Mouse (Mus musculus) forebrain, embryonic 15.5 days (tissue): ENCODE data around the gene Ano6. TPM values are rescaled to one million over a fixed set of nuclear protein-coding genes. Genes with fewer than 3 reads are reported as not detected.

Experiments
- ATAC-seq: fragments of 200-750 bp; cut with Nextera tagmentation; replicated peaks from 2 replicates; pipeline ENCODE4 v1.8.0; 2017; ENCODE audit warnings: mild to moderate bottlenecking, moderate TSS enrichment, moderate library complexity
- H3K27ac ChIP-seq: fragments of 300-500 bp; sonication (generic); replicated peaks from 2 replicates; pipeline ENCODE4 v1.5.1; 2015; ENCODE audit warnings: mild to moderate bottlenecking, inconsistent platforms
- H3K27me3 ChIP-seq: fragments of 300-500 bp; sonication (generic); 2 replicates; pipeline ENCODE4 v1.6.1; 2015; ENCODE audit warnings: inconsistent platforms
- H3K36me3 ChIP-seq: fragments of 300-500 bp; sonication (generic); 2 replicates; pipeline ENCODE4 v1.6.1; 2015; ENCODE audit warnings: mild to moderate bottlenecking, inconsistent platforms
- H3K4me1 ChIP-seq: fragments of 300-500 bp; sonication (generic); 2 replicates; pipeline ENCODE4 v1.6.1; 2015; ENCODE audit warnings: inconsistent platforms
- H3K4me2 ChIP-seq: fragments of 300-500 bp; sonication (generic); replicated peaks from 2 replicates; pipeline ENCODE4 v1.6.1; 2015; ENCODE audit warnings: mild to moderate bottlenecking, inconsistent platforms
- H3K4me3 ChIP-seq: fragments of 300-500 bp; sonication (generic); 2 replicates; pipeline ENCODE4 v1.5.1; 2015; ENCODE audit warnings: mild to moderate bottlenecking, inconsistent platforms
- H3K9ac ChIP-seq: fragments of 300-500 bp; sonication (generic); replicated peaks from 2 replicates; pipeline ENCODE4 v1.6.1; 2015; ENCODE audit warnings: mild to moderate bottlenecking, inconsistent platforms
- H3K9me3 ChIP-seq: fragments of 300-500 bp; sonication (generic); 2 replicates; pipeline ENCODE4 v1.6.1; 2016; ENCODE audit warnings: inconsistent platforms
- WGBS: fragments of 180-500 bp; shearing (Covaris S2); methylation state at CpG from one replicate; pipeline ENCODE4 v1.1.7; 2015; ENCODE audit warnings: mixed read lengths; 5-methylcytosine and 5-hydroxymethylcytosine counted together
- polyA plus RNA-seq: library from polyadenylated mRNA; unstranded; fragments of >200 nt; fragmentation: Nextera tagmentation; extraction: Ambion mirVana; gene quantifications from 2 replicates; pipeline ENCODE4 v1.2.1, GENCODE M21; 2015

Ano6 gene
- polyA plus RNA-seq, 1 experiment from 2014 or later = 22.1 TPM

DNA sequence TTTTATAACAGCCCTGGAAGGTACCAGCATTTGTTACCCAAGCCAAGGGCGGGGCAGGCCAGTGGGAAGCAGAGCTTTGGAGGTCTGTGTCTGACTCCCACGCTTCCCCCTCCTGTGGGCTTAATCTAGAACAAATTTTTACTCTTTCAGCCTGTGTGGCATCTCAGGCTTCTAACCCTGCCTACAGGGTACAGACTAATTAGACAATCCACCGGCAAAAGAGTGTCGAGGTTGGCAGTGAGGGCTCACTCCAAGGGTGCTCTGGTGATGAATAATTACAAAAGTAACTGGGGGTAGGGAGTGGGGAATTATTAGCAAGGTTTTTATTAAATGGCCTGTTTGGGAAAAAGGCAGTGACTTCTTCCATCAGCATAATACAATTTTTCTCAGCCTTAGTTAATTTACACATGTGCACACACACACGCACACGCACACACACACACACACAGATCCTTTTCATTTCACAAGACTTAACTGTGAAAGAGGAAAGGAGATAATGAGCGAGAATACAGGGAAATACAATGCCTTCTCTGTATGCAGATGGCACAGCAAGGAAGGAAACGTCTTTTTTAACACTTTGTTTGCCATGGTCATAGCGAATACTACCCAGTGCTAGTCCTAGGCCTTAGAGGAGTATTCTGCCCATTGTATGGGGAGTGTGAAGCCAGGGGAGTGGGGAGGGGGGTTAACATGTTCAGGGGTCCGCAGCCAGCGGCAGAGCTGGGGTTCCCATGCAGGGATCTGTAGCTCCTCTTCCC lies 155.5 kb downstream of the Ano6 start:
- H3K27ac ChIP-seq = peak overlapping the region; percentile 44
- no peak overlapping the region for H3K9ac ChIP-seq
- H3K4me2 ChIP-seq = no peak overlapping the region
- peaks cover 20% of the 10 kb centered on the region for H3K36me3 ChIP-seq
- ATAC-seq = peak; percentile 78; the same call in 1 of the 2 replicates
- WGBS = 28% methylated on average over 11 of the region's 11 CpGs
- H3K4me1 ChIP-seq = peaks cover 13% of the 10 kb centered on the region
- H3K27me3 ChIP-seq = no peaks in the 10 kb centered on the region
- H3K4me3 ChIP-seq = no peak overlapping the region
- no peaks in the 10 kb centered on the region for H3K9me3 ChIP-seq

DNA sequence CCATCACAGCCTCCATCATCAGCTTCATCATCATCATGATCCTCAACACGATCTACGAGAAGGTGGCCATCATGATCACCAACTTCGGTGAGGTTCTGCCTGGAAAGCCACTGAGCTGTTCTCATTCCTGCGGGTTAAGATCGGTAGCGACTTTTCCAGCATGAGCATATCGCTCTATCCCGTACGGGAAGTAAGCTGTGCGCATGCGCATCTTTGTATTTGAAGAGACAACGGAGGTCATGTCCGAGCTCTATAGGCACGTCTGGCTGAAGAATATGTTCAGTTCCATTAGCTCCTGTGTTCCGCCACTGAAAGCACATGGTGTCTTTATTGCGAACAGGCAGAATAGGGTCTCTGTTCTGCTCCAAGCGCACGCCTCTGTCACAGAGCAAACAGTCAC lies 157.8 kb downstream of the Ano6 start:
- ATAC-seq = no peak
- WGBS = 90% methylated on average over 18 of the region's 18 CpGs

DNA sequence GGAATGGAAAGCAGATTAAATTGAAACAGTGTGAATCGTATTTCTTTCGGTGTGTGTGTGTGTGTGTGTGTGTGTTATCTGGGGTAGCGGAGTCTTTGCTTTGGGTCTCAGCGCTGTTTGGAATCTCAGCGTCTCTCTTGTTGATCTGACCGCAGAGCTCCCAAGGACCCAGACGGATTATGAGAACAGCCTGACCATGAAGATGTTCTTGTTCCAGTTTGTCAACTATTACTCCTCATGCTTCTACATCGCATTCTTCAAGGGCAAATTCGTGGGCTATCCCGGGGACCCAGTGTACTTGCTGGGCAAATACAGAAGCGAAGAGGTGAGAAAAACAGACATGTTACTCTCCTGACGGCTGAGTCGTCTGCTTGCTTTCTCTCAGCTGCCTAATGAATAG lies 158.7 kb downstream of the Ano6 start:
- Histone ChIP-seq H3K4me3 (no peak overlapping the region), H3K9ac (no peak overlapping the region), H3K27ac (no peak overlapping the region), H3K27me3 (no peaks in the 10 kb centered on the region), H3K36me3 (peaks cover 21% of the 10 kb centered on the region), H3K9me3 (no peaks in the 10 kb centered on the region), H3K4me2 (no peak overlapping the region), H3K4me1 (peaks cover 15% of the 10 kb centered on the region)
- 89% methylated on average over 13 of the region's 13 CpGs for WGBS
- no peak for ATAC-seq

More for the DNA sequence above, 157.8 kb downstream of the Ano6 start:
- Histone ChIP-seq H3K36me3 (peaks cover 21% of the 10 kb centered on the region), H3K9me3 (no peaks in the 10 kb centered on the region), H3K9ac (no peak overlapping the region), H3K4me1 (peaks cover 15% of the 10 kb centered on the region), H3K4me2 (no peak overlapping the region), H3K4me3 (no peak overlapping the region), H3K27ac (no peak overlapping the region), H3K27me3 (no peaks in the 10 kb centered on the region)

DNA sequence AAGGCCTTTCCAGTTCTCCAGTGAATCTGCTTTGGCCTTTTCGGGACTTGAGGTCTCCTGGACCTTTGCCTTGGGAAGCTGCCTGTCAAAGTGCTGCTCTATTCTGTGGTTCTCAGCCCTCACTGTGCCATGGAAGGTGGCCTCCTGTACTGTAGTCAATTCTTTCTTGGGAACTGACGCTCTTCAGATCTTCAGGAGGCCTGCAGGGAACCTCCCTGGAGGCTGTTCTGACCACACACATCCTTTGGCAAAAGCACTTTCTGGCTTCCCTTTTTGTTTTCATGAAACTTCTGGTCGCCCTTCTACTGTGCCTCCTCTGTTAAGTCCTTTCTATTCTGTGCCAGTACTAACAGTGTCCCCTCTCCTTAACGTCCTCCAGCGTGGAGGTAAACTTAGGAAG lies 160.9 kb downstream of the Ano6 start:
- Histone ChIP-seq H3K27me3 (no peaks in the 10 kb centered on the region), H3K27ac (no peak overlapping the region), H3K9ac (no peak overlapping the region), H3K9me3 (no peaks in the 10 kb centered on the region), H3K4me1 (peaks cover 5% of the 10 kb centered on the region), H3K36me3 (peaks cover 21% of the 10 kb centered on the region), H3K4me2 (no peak overlapping the region), H3K4me3 (no peak overlapping the region)
- ATAC-seq = no peak
- WGBS = 57% methylated on average over 5 of the region's 5 CpGs

DNA sequence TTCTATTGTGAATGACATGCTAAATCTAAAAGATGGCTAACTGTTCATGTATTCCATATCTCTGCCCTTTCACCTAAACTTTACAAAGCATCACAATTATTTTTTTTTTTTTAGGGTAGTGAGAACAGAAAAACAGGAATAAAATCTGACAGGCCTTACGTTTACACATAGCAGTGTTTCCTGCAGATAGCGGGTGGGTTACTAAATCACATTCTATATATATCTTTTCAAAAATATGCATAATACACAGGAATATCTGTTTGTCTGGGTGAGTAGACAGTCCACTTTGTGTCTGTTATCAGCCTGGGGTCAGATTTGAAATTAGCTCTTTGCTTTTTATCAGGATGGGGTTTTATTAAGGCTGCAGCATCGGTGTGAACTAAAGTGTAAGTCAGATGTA lies 166.0 kb downstream of the Ano6 start:
- 0 out of 2 replicates have a peak, but pooled peaks cover 4% of the 10 kb centered on the region for H3K36me3 ChIP-seq
- H3K4me2 ChIP-seq = no peak overlapping the region
- H3K9me3 ChIP-seq = no peaks in the 10 kb centered on the region
- 94% methylated on average over 3 of the region's 3 CpGs for WGBS
- H3K4me3 ChIP-seq = no peak overlapping the region
- ATAC-seq = no peak
- H3K4me1 ChIP-seq = 0 out of 2 replicates have a peak, but pooled peaks cover 2% of the 10 kb centered on the region
- H3K9ac ChIP-seq = no peak overlapping the region
- H3K27ac ChIP-seq = no peak overlapping the region
- no peaks in the 10 kb centered on the region for H3K27me3 ChIP-seq

DNA sequence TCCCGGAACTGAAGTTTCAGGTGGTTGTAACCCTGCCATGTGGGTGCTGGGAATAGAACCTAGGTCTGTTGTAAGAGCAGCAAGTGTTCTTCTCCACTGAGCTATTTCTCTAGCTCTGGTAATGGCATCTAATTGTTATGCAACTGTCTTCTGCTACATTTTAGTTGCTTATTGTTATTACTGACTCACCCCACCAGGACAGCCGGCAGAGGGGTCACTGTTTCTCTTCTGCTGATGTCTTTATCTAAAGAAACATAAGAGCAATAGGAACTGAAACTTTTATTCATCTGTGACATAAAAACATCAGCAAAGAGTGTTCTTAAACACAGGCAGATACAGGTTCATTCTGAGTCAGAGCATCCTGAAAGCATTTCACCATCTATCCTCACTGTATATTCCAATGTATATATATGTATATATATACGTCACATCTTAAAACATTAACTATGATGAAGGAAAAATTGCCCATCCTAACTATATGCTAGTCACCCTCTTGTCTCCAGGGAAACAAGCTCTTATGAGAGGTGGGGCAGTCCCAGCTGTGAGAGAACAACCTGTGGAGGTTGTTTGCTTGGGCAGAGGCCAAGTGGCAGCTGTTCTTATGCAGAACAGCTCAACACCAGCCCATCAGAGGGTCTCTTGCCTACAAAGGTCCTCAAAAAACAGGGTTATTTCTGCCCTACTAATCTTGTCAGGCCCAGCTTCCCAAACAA lies 171.9 kb downstream of the Ano6 start:
- ATAC-seq = no peak
- Histone ChIP-seq H3K9me3 (no peaks in the 10 kb centered on the region), H3K27ac (no peak overlapping the region)

DNA sequence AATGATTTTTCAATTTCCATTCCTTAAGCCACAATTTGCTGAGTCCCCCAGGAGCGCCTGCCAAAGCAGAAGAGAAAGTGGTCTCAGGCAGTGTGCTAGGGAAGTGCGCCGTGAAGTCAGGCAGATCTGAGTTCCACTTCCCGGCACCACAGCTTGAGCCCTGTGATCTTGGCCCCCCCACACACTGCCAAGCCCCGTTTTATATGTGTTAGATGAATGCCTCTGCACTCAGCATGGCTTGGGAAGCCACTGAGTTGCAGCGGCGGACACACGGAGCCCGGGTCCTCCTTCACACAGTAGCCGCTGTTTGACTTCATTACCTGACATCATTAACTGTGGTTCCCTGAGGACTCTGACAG lies 172.5 kb downstream of the Ano6 start:
- Histone ChIP-seq H3K4me1 (peaks cover 28% of the 10 kb centered on the region), H3K27ac (peak overlapping the region; percentile 76; the same call in 1 of the 2 replicates), H3K4me2 (no peak overlapping the region), H3K4me3 (no peak overlapping the region), H3K27me3 (no peaks in the 10 kb centered on the region), H3K36me3 (0 out of 2 replicates have a peak, but pooled peaks cover 3% of the 10 kb centered on the region), H3K9me3 (no peaks in the 10 kb centered on the region), H3K9ac (no peak overlapping the region)
- ATAC-seq = peak; percentile 60
- WGBS = 69% methylated on average over 10 of the region's 10 CpGs

More for the DNA sequence above, 171.9 kb downstream of the Ano6 start:
- no peak overlapping the region for H3K4me2 ChIP-seq
- no peaks in the 10 kb centered on the region for H3K27me3 ChIP-seq
- no peak overlapping the region for H3K4me3 ChIP-seq
- H3K4me1 ChIP-seq = peaks cover 28% of the 10 kb centered on the region
- H3K36me3 ChIP-seq = no peaks in the 10 kb centered on the region
- H3K9ac ChIP-seq = no peak overlapping the region
- 87% methylated on average over 3 of the region's 3 CpGs for WGBS

DNA sequence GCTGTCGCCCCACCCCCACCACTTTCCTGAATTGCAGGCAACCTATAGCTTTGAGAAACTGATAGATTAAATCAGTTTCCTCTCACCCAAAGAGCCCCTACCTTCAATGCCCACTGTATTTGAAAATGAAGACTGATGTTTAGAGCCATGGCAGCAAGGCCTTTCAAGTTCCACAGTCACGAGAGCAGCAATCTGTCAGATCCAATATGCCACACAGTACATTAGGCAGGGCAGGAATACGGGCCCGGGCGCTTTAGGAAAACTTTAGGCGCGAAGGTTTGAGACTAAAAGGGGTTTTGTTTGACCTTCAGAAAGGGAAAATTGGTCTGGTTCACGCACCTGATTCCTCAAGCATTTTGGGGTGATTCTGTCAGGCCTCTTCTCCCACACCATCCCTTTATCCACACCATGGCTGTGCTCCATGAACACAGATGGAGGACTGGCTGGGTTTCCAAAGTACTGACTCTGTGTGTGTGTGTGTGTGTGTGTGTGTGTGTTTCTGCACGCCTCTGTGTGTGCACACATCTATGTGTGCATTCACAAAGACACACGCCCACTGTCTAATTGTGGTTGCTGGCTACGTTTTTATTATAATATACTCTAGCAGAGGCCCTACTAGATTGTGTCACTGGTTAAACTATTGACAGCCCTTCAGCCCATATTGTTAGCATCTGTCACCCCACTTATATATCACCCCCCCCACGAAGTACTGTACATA lies 173.0 kb downstream of the Ano6 start:
- Histone ChIP-seq H3K4me2 (no peak overlapping the region), H3K9me3 (no peaks in the 10 kb centered on the region), H3K27me3 (no peaks in the 10 kb centered on the region), H3K9ac (no peak overlapping the region), H3K4me3 (no peak overlapping the region), H3K36me3 (0 out of 2 replicates have a peak, but pooled peaks cover 3% of the 10 kb centered on the region), H3K4me1 (peaks cover 28% of the 10 kb centered on the region), H3K27ac (peak overlapping the region; percentile 76)
- 48% methylated on average over 12 of the region's 12 CpGs for WGBS
- ATAC-seq = peak; percentile 79

DNA sequence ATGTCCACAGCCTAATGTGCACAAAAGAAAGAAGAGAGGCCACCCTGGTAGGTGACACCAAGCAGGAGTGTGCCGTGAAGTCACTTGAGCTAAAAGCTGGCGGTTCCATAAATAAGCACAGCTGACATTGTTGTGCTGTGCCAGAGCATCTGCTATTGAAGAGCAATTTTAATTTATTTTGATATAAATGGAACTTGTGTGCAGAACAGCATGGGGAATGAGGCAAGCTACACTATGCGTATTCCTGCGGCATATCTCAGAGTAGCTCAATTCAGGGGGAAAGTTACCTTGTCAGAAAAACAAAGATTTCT lies 173.6 kb downstream of the Ano6 start:
- peak overlapping the region; percentile 76 for H3K27ac ChIP-seq
- H3K36me3 ChIP-seq = 0 out of 2 replicates have a peak, but pooled peaks cover 3% of the 10 kb centered on the region
- H3K4me3 ChIP-seq = no peak overlapping the region
- WGBS = 32% methylated on average over 4 of the region's 4 CpGs
- no peaks in the 10 kb centered on the region for H3K27me3 ChIP-seq
- no peak overlapping the region for H3K4me2 ChIP-seq
- no peaks in the 10 kb centered on the region for H3K9me3 ChIP-seq
- peak; percentile 73 for ATAC-seq
- no peak overlapping the region for H3K9ac ChIP-seq
- peaks cover 28% of the 10 kb centered on the region for H3K4me1 ChIP-seq

DNA sequence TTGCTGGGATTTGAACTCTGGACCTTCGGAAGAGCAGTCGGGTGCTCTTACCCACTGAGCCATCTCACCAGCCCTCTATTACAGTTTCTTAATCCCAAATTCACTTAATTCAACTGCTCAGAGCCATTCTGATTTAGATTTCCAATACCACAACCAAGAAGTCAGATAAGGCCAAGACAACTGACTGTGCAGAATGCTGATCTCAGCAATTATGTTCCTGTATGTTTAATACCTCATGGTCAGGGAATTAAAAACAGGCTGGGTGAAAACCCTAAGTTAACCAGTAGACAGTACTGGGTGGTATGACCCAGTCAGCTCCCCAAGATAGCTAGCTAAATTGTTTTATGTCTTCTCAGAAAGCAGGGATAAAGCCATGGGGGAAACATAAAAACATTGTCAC lies 176.3 kb downstream of the Ano6 start:
- H3K36me3 ChIP-seq = peaks cover 6% of the 10 kb centered on the region; the same call in 1 of the 2 replicates
- no peaks in the 10 kb centered on the region for H3K9me3 ChIP-seq
- no peak overlapping the region for H3K4me3 ChIP-seq
- H3K4me1 ChIP-seq = peaks cover 28% of the 10 kb centered on the region
- WGBS = 94% methylated on average over 2 of the region's 2 CpGs
- no peak overlapping the region for H3K27ac ChIP-seq
- ATAC-seq = no peak
- no peak overlapping the region for H3K9ac ChIP-seq
- H3K4me2 ChIP-seq = no peak overlapping the region
- no peaks in the 10 kb centered on the region for H3K27me3 ChIP-seq

DNA sequence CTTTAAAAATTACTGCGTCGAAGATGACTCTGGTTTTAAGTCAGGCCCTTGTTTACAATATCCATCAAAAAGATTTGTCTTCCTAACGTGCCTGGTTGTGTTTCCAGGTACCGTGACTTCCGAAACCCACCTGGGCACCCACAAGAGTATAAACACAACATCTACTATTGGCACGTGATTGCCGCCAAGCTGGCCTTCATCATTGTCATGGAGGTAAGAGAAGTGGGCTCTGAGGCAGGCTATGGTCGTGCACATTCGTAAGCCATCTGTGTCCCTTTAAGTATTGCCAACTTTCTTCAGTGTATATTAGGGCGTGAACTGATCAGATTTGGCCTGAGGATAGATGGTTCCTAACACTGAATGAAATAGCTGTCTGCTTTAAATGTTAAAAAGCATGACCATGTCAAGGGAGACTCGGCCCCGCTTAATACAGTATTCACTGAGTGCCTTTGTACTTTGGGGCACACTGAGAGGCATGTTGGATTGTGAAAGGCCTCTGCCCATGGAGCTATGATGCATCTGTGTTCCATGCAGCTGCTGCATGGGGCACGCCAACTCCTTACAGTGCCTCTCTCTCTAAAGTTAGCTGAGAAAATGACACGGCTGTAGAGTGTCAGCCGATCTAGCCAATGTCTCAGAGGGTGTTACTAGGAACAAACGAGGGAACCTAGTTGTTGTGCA lies 177.0 kb downstream of the Ano6 start:
- Histone ChIP-seq H3K9me3 (no peaks in the 10 kb centered on the region), H3K4me1 (peaks cover 25% of the 10 kb centered on the region), H3K4me2 (no peak overlapping the region), H3K27me3 (no peaks in the 10 kb centered on the region), H3K27ac (no peak overlapping the region), H3K9ac (no peak overlapping the region), H3K4me3 (no peak overlapping the region), H3K36me3 (peaks cover 12% of the 10 kb centered on the region; the same call in 1 of the 2 replicates)
- 83% methylated on average over 16 of the region's 16 CpGs for WGBS
- ATAC-seq = no peak

DNA sequence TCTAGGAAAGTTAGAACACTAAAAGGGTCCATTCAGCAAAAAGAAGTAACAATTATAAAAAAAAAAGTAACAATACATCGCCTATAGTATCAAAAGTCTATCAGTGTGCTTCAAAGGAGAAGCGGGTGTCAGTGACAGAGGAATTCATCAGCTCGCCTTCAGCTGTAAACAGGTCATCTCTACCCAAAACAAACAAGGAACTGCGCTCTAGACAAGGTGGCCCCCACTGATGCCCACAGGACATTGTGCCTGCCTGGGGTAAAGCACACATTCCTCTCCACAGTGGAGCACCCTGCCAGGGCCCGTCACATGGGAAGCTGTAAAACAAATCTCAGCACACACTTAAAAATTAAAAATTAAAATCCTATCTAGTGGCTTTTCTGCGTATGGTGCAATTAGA lies 179.0 kb downstream of the Ano6 start:
- H3K27ac ChIP-seq = no peak overlapping the region
- H3K4me1 ChIP-seq = peaks cover 6% of the 10 kb centered on the region
- H3K27me3 ChIP-seq = no peaks in the 10 kb centered on the region
- no peak overlapping the region for H3K4me2 ChIP-seq
- H3K9ac ChIP-seq = no peak overlapping the region
- H3K36me3 ChIP-seq = peaks cover 22% of the 10 kb centered on the region
- no peak for ATAC-seq
- 90% methylated on average over 6 of the region's 6 CpGs for WGBS
- H3K4me3 ChIP-seq = no peak overlapping the region
- no peaks in the 10 kb centered on the region for H3K9me3 ChIP-seq
